Mouse (Mus musculus) liver, postnatal 0 days (tissue): ENCODE results near the gene Zcchc10. TPM values are rescaled to one million over a fixed set of nuclear protein-coding genes. Genes with fewer than 3 reads are reported as not detected.
"Not testable (repeated sequence)": the region's sequence is repeated elsewhere in the genome, so short reads cannot be mapped to it uniquely, and the experiment has no call there.

Source experiments
- ATAC-seq: fragments of 200-750 bp; cut with Nextera tagmentation; 2 replicates; pipeline ENCODE4 v1.8.0; 2017; ENCODE audit warnings: mild to moderate bottlenecking, moderate library complexity
- DNase-seq: peaks from one replicate; pipeline ENCODE4 v3.0.0-alpha.2; 2016
- H3K27ac ChIP-seq: fragments of 300-500 bp; sonication (generic); 2 replicates; pipeline ENCODE4 v1.5.1; 2014; ENCODE audit warnings: antibody characterized with exemption, moderate library complexity, mild to moderate bottlenecking, low read depth
- H3K27me3 ChIP-seq: fragments of 300-500 bp; sonication (generic); 2 replicates; pipeline ENCODE4 v1.6.1; 2014; ENCODE audit warnings: low read length, control low read depth, mixed read lengths; ENCODE audit not compliant: insufficient read depth
- H3K36me3 ChIP-seq: fragments of 300-500 bp; sonication (generic); replicated peaks from 2 replicates; pipeline ENCODE4 v1.6.1; 2014; ENCODE audit warnings: mild to moderate bottlenecking, control low read depth, low read length, moderate library complexity, mixed read lengths; ENCODE audit not compliant: insufficient read depth
- H3K4me1 ChIP-seq: fragments of 300-500 bp; sonication (generic); 2 replicates; pipeline ENCODE4 v1.6.1; 2014; ENCODE audit warnings: antibody characterized with exemption, mild to moderate bottlenecking, control low read depth; ENCODE audit not compliant: insufficient read depth
- H3K4me2 ChIP-seq: fragments of 300-500 bp; sonication (generic); 2 replicates; pipeline ENCODE4 v1.6.1; 2014; ENCODE audit warnings: low read depth, mild to moderate bottlenecking, low read length, moderate library complexity, mixed read lengths
- H3K4me3 ChIP-seq: fragments of 300-500 bp; sonication (generic); 2 replicates; pipeline ENCODE4 v1.5.1; 2014; ENCODE audit warnings: low read depth, low read length
- H3K9ac ChIP-seq: fragments of 300-500 bp; sonication (generic); replicated peaks from 2 replicates; pipeline ENCODE4 v1.6.1; 2014; ENCODE audit warnings: mild to moderate bottlenecking, moderate library complexity
- H3K9me3 ChIP-seq: fragments of 300-500 bp; sonication (generic); 2 replicates; pipeline ENCODE4 v1.6.1; 2016; ENCODE audit warnings: mild to moderate bottlenecking, control low read depth, low read length, mixed read lengths
- CTCF ChIP-seq: sonication (generic); IDR thresholded peaks from 2 replicates; pipeline ENCODE4 v1.5.1; 2016; ENCODE audit warnings: antibody characterized with exemption, low read depth
- EP300 ChIP-seq: IDR thresholded peaks from 2 replicates; pipeline ENCODE4 v1.6.1; 2016; ENCODE audit warnings: antibody characterized with exemption, low read depth, mild to moderate bottlenecking
- WGBS: fragments of 180-500 bp; shearing (Covaris S2); extraction: QIAGEN DNeasy Blood & Tissue Kit; methylation state at CpG from one replicate; pipeline ENCODE4 v1.1.7; 2014; ENCODE audit not compliant: insufficient replicate concordance; 5-methylcytosine and 5-hydroxymethylcytosine counted together
- polyA plus RNA-seq: library from polyadenylated mRNA; unstranded; fragments of >200 nt; fragmentation: Nextera tagmentation; extraction: Ambion mirVana; gene quantifications from 2 replicates; pipeline ENCODE4 v1.2.1, GENCODE M21; 2015

The Zcchc10 gene
- polyA plus RNA-seq, 1 experiment from 2014 or later = 7.4 TPM

GRCm38 (mm10) chr11:53332076-53332680 lies 7.7 kb downstream of the Zcchc10 start:
- Histone ChIP-seq H3K4me2 (no peak overlapping the region), H3K9ac (no peak overlapping the region), H3K27ac (no peak overlapping the region), H3K4me3 (no peak overlapping the region), H3K9me3 (no peaks in the 10 kb centered on the region), H3K36me3 (peaks cover 34% of the 10 kb centered on the region), H3K27me3 (no peaks in the 10 kb centered on the region), H3K4me1 (no peaks in the 10 kb centered on the region)
- WGBS = 78% methylated on average over 14 of the region's 14 CpGs
- ATAC-seq = no peak
- no peak for DNase-seq
- TF ChIP-seq EP300 (no peak), CTCF (no peak)

GRCm38 (mm10) chr11:53335505-53336181 lies 11.2 kb downstream of the Zcchc10 start:
- Histone ChIP-seq H3K9ac (no peak overlapping the region), H3K36me3 (peaks cover 15% of the 10 kb centered on the region), H3K27me3 (no peaks in the 10 kb centered on the region), H3K4me3 (no peak overlapping the region), H3K4me1 (no peaks in the 10 kb centered on the region), H3K4me2 (no peak overlapping the region), H3K9me3 (no peaks in the 10 kb centered on the region), H3K27ac (no peak overlapping the region)
- TF ChIP-seq EP300 (no peak), CTCF (no peak)
- no peak for ATAC-seq
- no peak for DNase-seq
- WGBS = 47% methylated on average over 3 of the region's 3 CpGs

DNA sequence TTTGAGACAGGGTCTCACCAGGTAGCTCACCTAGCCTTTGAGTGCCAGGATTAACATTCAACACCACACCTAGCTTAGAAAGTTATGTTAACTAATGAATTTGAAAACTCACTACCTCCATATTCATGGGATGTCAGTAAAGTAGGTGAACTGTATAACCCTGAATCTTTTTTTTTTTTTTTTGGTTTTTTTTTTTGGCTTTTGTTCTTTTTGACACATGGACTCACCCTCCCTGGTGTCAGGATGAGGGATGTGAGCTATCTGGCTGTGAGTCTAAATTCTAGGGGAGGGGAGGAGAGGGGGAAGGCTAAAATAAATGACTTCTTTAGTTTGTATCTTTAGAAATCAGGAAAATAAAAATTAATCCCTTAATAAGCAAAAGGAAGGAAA lies 11.7 kb downstream of the Zcchc10 start:
- ATAC-seq (no peak), DNase-seq (no peak)
- no peak overlapping the region for H3K4me3 ChIP-seq
- TF ChIP-seq CTCF (no peak), EP300 (no peak)
- H3K4me1 ChIP-seq = no peaks in the 10 kb centered on the region
- no peaks in the 10 kb centered on the region for H3K27me3 ChIP-seq
- no peak overlapping the region for H3K4me2 ChIP-seq
- peaks cover 12% of the 10 kb centered on the region; the same call in 1 of the 2 replicates for H3K36me3 ChIP-seq
- no peak overlapping the region for H3K9ac ChIP-seq
- no peak overlapping the region for H3K27ac ChIP-seq
- H3K9me3 ChIP-seq = no peaks in the 10 kb centered on the region

GRCm38 (mm10) chr11:53336924-53337323 lies 12.4 kb downstream of the Zcchc10 start:
- 65% methylated on average over 1 of the region's 1 CpGs for WGBS
- Histone ChIP-seq H3K4me2 (no peak overlapping the region), H3K9me3 (no peaks in the 10 kb centered on the region), H3K4me3 (no peak overlapping the region), H3K4me1 (no peaks in the 10 kb centered on the region), H3K27ac (no peak overlapping the region), H3K9ac (no peak overlapping the region), H3K27me3 (no peaks in the 10 kb centered on the region), H3K36me3 (peaks cover 10% of the 10 kb centered on the region; the same call in 1 of the 2 replicates)
- DNase-seq (no peak), ATAC-seq (no peak)
- TF ChIP-seq EP300 (no peak), CTCF (no peak)

DNA sequence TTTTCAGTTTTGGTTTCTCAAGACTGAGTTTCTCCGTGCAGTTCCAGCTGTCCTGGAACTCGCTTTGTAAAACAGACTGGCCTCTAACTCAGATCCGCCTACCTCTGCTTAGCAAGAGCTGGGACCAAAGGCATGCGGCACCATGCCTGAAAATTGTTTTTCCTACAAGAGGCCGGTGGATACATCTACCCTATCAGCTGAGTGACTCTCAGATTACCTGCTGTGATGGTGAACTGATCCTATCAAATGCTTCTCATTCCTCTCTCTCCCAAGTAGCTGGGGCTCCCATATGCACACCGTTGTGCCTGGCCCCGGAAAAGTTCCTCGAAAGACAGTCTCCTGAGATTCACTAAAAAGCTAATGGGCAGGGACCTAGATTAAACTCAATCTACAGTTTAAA lies 13.2 kb downstream of the Zcchc10 start:
- no peak overlapping the region for H3K27ac ChIP-seq
- H3K27me3 ChIP-seq = no peaks in the 10 kb centered on the region
- DNase-seq = no peak
- TF ChIP-seq EP300 = no peak
- TF ChIP-seq CTCF = no peak
- H3K9me3 ChIP-seq = no peaks in the 10 kb centered on the region
- ATAC-seq = no peak
- H3K4me3 ChIP-seq = no peak overlapping the region
- no peaks in the 10 kb centered on the region for H3K4me1 ChIP-seq
- H3K4me2 ChIP-seq = no peak overlapping the region
- no peak overlapping the region for H3K9ac ChIP-seq
- peaks cover 4% of the 10 kb centered on the region; the same call in 1 of the 2 replicates for H3K36me3 ChIP-seq
- 72% methylated on average over 8 of the region's 8 CpGs for WGBS

DNA sequence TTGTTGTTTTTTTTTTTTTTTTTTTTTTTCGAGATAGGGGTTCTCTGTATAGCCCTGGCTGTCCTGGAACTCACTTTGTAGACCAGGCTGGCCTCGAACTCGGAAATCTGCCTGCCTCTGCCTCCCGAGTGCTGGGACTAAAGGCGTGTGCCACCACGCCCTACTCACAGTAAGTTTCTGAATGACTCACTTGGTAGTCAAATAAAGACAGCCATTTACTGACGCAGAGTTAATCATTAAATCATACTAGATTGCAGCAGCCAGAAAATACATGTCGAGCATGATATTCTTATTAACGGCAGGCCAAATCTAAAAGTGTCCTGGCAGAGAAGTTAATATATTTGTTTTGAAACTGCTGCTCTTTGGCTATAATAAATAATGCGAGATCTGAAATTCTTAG lies 16.5 kb downstream of the Zcchc10 start:
- ATAC-seq, DNase-seq, H3K4me1 ChIP-seq, H3K4me3 ChIP-seq, H3K27me3 ChIP-seq, H3K36me3 ChIP-seq, H3K27ac ChIP-seq, H3K4me2 ChIP-seq, H3K9me3 ChIP-seq, H3K9ac ChIP-seq: not testable (repeated sequence)
- 72% methylated on average over 10 of the region's 10 CpGs for WGBS
